Mouse (Mus musculus) Patski (cell line): ENCODE data around the gene Brap. TPM values are rescaled to one million over a fixed set of nuclear protein-coding genes. Genes with fewer than 3 reads are reported as not detected.
"Not testable (repeated sequence)": the region's sequence is repeated elsewhere in the genome, so short reads cannot be mapped to it uniquely, and the experiment has no call there.

Source experiments
- ATAC-seq: fragments of 100-300 bp; one replicate; pipeline ENCODE4 v1.8.0; 2021
- CTCF ChIA-PET: fragments of 350-600 bp; sonication (Branson Sonifier 250); formaldehyde crosslinking; loops from one replicate; lab custom pipeline; 2022; ENCODE audit warnings: inconsistent platforms; lab: Charles Lee
- POLR2A ChIA-PET: fragments of 350-600 bp; sonication (Branson Sonifier 250); formaldehyde crosslinking; loops from one replicate; lab custom pipeline; 2022; ENCODE audit warnings: antibody characterized with exemption, inconsistent platforms; lab: Charles Lee
- DNase-seq: peaks from one replicate; pipeline ENCODE4 v3.0.0-alpha.2; 2011; ENCODE audit warnings: low read depth, low spot score
- H3K27me3 ChIP-seq: fragments of 371-371 bp; one replicate; pipeline ENCODE4 v1.5.1; 2021
- CTCF ChIP-seq: fragments of 100-300 bp; IDR thresholded peaks from one replicate; pipeline ENCODE4 v1.5.1; 2021
- in situ Hi-C: fragments of 300-500 bp; cut with MboI; formaldehyde crosslinking; loops from 3 replicates; pipeline ENCODE4 v1.11.1; 2018; ENCODE audit warnings: low pct_unique_long_range_greater_than_20kb, mixed read lengths
- polyA plus RNA-seq: library from polyadenylated mRNA; unstranded; gene quantifications from one replicate; pipeline ENCODE4 v1.2.3, GENCODE M21; 2021

Gene Brap
- polyA plus RNA-seq, 1 experiment from 2014 or later: 65.3 TPM

- DNase-seq (no peak), ATAC-seq (no peak)
- ChIA-PET POLR2A (interaction anchor here (1.3 kb wide), 1 partner anchor 8 kb away, joined by 3 read pairs; the partner anchor contains the start of genes Acad10 and Brap), CTCF (no interaction called here)
- no peak for TF ChIP-seq CTCF
- in situ Hi-C loops: no loop called here
- no peaks in the 10 kb centered on the region for H3K27me3 ChIP-seq
Measured at GRCm38 (mm10) chr5:121668411-121668810, 8.0 kb downstream of the Brap start.

GRCm38 (mm10) chr5:121670412-121670811 is 10.0 kb downstream of the Brap start:
- H3K27me3 ChIP-seq: no peaks in the 10 kb centered on the region
- no peak for DNase-seq
- ATAC-seq: no peak
- POLR2A ChIA-PET: no interaction called here
- CTCF ChIA-PET: interaction anchor here (1.2 kb wide), 1 partner anchor 13 kb away, joined by 5 read pairs; no protein-coding TSS in a partner anchor
- in situ Hi-C loops: no loop called here
- peak; percentile 80 for TF ChIP-seq CTCF

GRCm38 (mm10) chr5:121682250-121682649 is 21.9 kb downstream of the Brap start:
- DNase-seq: no peak
- ChIA-PET POLR2A (no interaction called here), CTCF (interaction anchor here (2.0 kb wide), 1 partner anchor 12 kb away, joined by 5 read pairs; no protein-coding TSS in a partner anchor)

GRCm38 (mm10) chr5:121685495-121685894 is 25.1 kb downstream of the Brap start:
- ATAC-seq: peak; percentile 89
- no peak for TF ChIP-seq CTCF
- H3K27me3 ChIP-seq: no peaks in the 10 kb centered on the region
- in situ Hi-C loops: no loop called here
- peak; percentile 94 for DNase-seq
- POLR2A ChIA-PET: interaction anchor here (0.6 to 2.8 kb wide), 4 partner anchors 10 to 159 kb away, joined by 3 to 13 read pairs (median 5); partner anchors contain the start of genes Acad12 and Atxn2
- CTCF ChIA-PET: interaction anchor here (0.6 to 1.2 kb wide), 5 partner anchors 10 to 84 kb away, joined by 3 to 4 read pairs (median 4); no protein-coding TSS in a partner anchor

More at GRCm38 (mm10) chr5:121682250-121682649, 21.9 kb downstream of the Brap start:
- H3K27me3 ChIP-seq: no peaks in the 10 kb centered on the region
- TF ChIP-seq CTCF: no peak
- in situ Hi-C loops: no loop called here
- ATAC-seq: no peak

- no peak for TF ChIP-seq CTCF
- peak; percentile 12 for ATAC-seq
- no peaks in the 10 kb centered on the region for H3K27me3 ChIP-seq
- DNase-seq: no peak
- in situ Hi-C loops: no loop called here
- ChIA-PET POLR2A (interaction anchor here (0.6 to 2.8 kb wide), 5 partner anchors 12 to 158 kb away, joined by 3 to 13 read pairs (median 3); partner anchors contain the start of genes Acad12 and Atxn2), CTCF (interaction anchor here (0.7 to 1.8 kb wide), 6 partner anchors 10 to 37 kb away, joined by 3 to 8 read pairs (median 4); no protein-coding TSS in a partner anchor)
Measured at GRCm38 (mm10) chr5:121686113-121686898, 25.9 kb downstream of the Brap start.

GRCm38 (mm10) chr5:121690482-121691211 is 30.3 kb downstream of the Brap start:
- H3K27me3 ChIP-seq: no peaks in the 10 kb centered on the region
- ATAC-seq (no peak), DNase-seq (no peak)
- POLR2A ChIA-PET: no interaction called here
- TF ChIP-seq CTCF: no peak
- in situ Hi-C loops: no loop called here
- CTCF ChIA-PET: interaction anchor here (0.6 to 0.9 kb wide), 2 partner anchors 11 to 15 kb away, joined by 3 to 4 read pairs; no protein-coding TSS in a partner anchor

- POLR2A ChIA-PET, DNase-seq, ATAC-seq, in situ Hi-C loops, H3K27me3 ChIP-seq: not testable (repeated sequence)
- CTCF ChIA-PET: interaction anchor here (0.6 kb wide), 1 partner anchor 19 kb away, joined by 3 read pairs; no protein-coding TSS in a partner anchor
Measured at GRCm38 (mm10) chr5:121691436-121691835, 31.1 kb downstream of the Brap start.

GRCm38 (mm10) chr5:121692897-121693296 is 32.5 kb downstream of the Brap start:
- ATAC-seq: no peak
- POLR2A ChIA-PET: no interaction called here
- no peak for DNase-seq

GRCm38 (mm10) chr5:121696761-121697160 is 36.4 kb downstream of the Brap start:
- no peak for ATAC-seq
- no peak for DNase-seq
- in situ Hi-C loops: no loop called here
- no peak for TF ChIP-seq CTCF
- ChIA-PET POLR2A (no interaction called here), CTCF (interaction anchor here (1.6 kb wide), 1 partner anchor 11 kb away, joined by 4 read pairs; no protein-coding TSS in a partner anchor)
- H3K27me3 ChIP-seq: no peaks in the 10 kb centered on the region

More at GRCm38 (mm10) chr5:121692897-121693296, 32.5 kb downstream of the Brap start:
- CTCF ChIA-PET: no interaction called here
- in situ Hi-C loops: no loop called here
- no peaks in the 10 kb centered on the region for H3K27me3 ChIP-seq
- no peak for TF ChIP-seq CTCF

GRCm38 (mm10) chr5:121699891-121700290 is 39.5 kb downstream of the Brap start:
- in situ Hi-C loops: no loop called here
- no peaks in the 10 kb centered on the region for H3K27me3 ChIP-seq
- ChIA-PET POLR2A (interaction anchor here (0.5 to 1.8 kb wide), 5 partner anchors 11 to 1673 kb away, joined by 3 to 8 read pairs (median 3); partner anchors contain the start of gene Atxn2), CTCF (interaction anchor here (1.2 to 1.9 kb wide), 3 partner anchors 9 to 13 kb away, joined by 3 to 8 read pairs (median 4); no protein-coding TSS in a partner anchor)
- no peak for ATAC-seq
- no peak for DNase-seq
- TF ChIP-seq CTCF: no peak
